Comparison of ENCODE assay signal across 19 mouse cellular contexts in the genomic region with DNA sequence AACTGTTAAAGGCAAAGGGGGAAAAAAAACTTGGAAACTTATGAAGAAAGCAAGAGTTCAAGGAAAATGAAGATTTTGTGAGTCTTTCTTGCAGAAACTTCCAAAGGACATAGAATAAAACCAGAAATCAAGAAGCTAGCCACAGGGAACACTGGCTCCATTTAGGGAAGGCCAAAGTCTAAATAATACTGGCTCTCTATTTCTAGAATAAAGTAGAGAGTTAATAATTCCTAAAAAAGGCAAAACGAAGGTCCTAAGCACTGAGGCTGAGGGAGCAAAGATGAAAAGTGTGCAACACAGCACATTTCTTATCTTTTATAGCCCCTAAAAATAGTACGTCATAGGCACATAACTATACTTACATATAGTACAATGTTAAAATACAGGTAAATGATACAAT. TPM values are rescaled to one million over a fixed set of nuclear protein-coding genes. Genes with fewer than 3 reads are reported as not detected.
DNase-seq lines count a peak whose midpoint lies in the region; ATAC-seq and TF ChIP-seq lines count a peak whose summit lies in the region.
"Had no signal": no experiment of that assay in that cellular context is flagged by ENCODE, and none has a peak within 500 bp of the region (broad histone marks: within the 10 kb centered on the region; RNA-seq: fewer than 3 reads in every experiment).

No protein-coding gene starts in this region.

- TF ChIP-seq POLR2A in kidney, adult 2 months (IDR thresholded peaks at IDR 0.05; ENCODE audit: low read depth, low read length) = no peak
- no peak for TF ChIP-seq POLR2A in liver, adult 2 months (IDR thresholded peaks at IDR 0.05; ENCODE audit: extremely low read depth, insufficient read depth, low read length)

- peak; percentile 63 for DNase-seq in kidney, adult 2 months
- DNase-seq in kidney, postnatal 25 days = no peak
- peak; percentile 22 for DNase-seq in liver, adult 2 months (ENCODE audit: extremely low read depth, low read depth, low spot score)
- no peak for DNase-seq in heart, adult 11 months
- DNase-seq: adrenal gland, adult 2 months; adrenal gland, postnatal 10 days; adrenal gland, postnatal 25 days; cerebellum, adult 11 months; cerebellum, adult 18-20 months; cerebellum, adult 8-10 months; cerebellum, adult 9-11 months; cerebellum, postnatal 14 days; cerebellum, postnatal 36 days; embryo, embryonic 11 days; forebrain, postnatal 0 days had no signal

- no peaks in the 10 kb centered on the region for H3K27me3 ChIP-seq in kidney, adult 2 months (replicated peaks; ENCODE audit: control insufficient read depth, insufficient read depth, low read length)
- no peaks in the 10 kb centered on the region for H3K27me3 ChIP-seq in liver, adult 2 months (ENCODE audit: control insufficient read depth, insufficient read depth, low read length)
- no peaks in the 10 kb centered on the region for H3K27me3 ChIP-seq in liver, embryonic 12.5 days (replicated peaks)
- H3K27me3 ChIP-seq: embryonic facial prominence, embryonic 12.5 days; forebrain, embryonic 13.5 days; forebrain, embryonic 15.5 days had no signal

- H3K79me2 ChIP-seq in liver, adult 2 months (ENCODE audit: control insufficient read depth, insufficient read depth, low read length) = no peaks in the 10 kb centered on the region

- H3K9me3 ChIP-seq in liver, embryonic 12.5 days (replicated peaks) = no peaks in the 10 kb centered on the region
- H3K9me3 ChIP-seq: embryonic facial prominence, embryonic 12.5 days; forebrain, embryonic 13.5 days; forebrain, embryonic 15.5 days had no signal

- peaks cover 31% of the 10 kb centered on the region for H3K36me3 ChIP-seq in kidney, adult 2 months (ENCODE audit: control insufficient read depth, insufficient read depth, low read length)
- H3K36me3 ChIP-seq in liver, adult 2 months (ENCODE audit: control insufficient read depth, insufficient read depth, low read length) = peaks cover 55% of the 10 kb centered on the region
- H3K36me3 ChIP-seq in liver, embryonic 12.5 days = peaks cover 82% of the 10 kb centered on the region

- ATAC-seq in liver, embryonic 12.5 days = no peak
- ATAC-seq: forebrain, embryonic 13.5 days; forebrain, embryonic 15.5 days; forebrain, postnatal 0 days had no signal

- H3K4me2 ChIP-seq in liver, embryonic 12.5 days = no peak overlapping the region
- H3K4me2 ChIP-seq: embryonic facial prominence, embryonic 12.5 days; forebrain, embryonic 13.5 days; forebrain, embryonic 15.5 days had no signal

- H3K9ac ChIP-seq in liver, adult 2 months (ENCODE audit: low read depth, low read length) = no peak overlapping the region
- no peak overlapping the region for H3K9ac ChIP-seq in liver, embryonic 12.5 days
- H3K9ac ChIP-seq: embryonic facial prominence, embryonic 12.5 days; forebrain, embryonic 13.5 days; forebrain, embryonic 15.5 days; forebrain, postnatal 0 days had no signal

- 53% methylated on average over 2 of the region's 2 CpGs for WGBS in kidney, adult 2 months
- 52% methylated on average over 2 of the region's 2 CpGs for whole genome bisulfite sequencing in liver, adult 2 months
- 77% methylated on average over 2 of the region's 2 CpGs for WGBS in liver, embryonic 12.5 days (ENCODE audit: insufficient replicate concordance)

- H3K27ac ChIP-seq in kidney, adult 2 months (ENCODE audit: insufficient read depth, low read depth, low read length) = no peak overlapping the region
- H3K27ac ChIP-seq in liver, adult 2 months (replicated peaks; ENCODE audit: insufficient read depth, low read depth, low read length) = no peak overlapping the region
- no peak overlapping the region for H3K27ac ChIP-seq in liver, embryonic 12.5 days
- H3K27ac ChIP-seq: embryonic facial prominence, embryonic 12.5 days; forebrain, embryonic 13.5 days; forebrain, embryonic 15.5 days had no signal

- H3K4me1 ChIP-seq in kidney, adult 2 months (ENCODE audit: control insufficient read depth, insufficient read depth, low read length) = peaks cover 11% of the 10 kb centered on the region; the same call in 1 of the 2 replicates
- H3K4me1 ChIP-seq in liver, adult 2 months (ENCODE audit: control insufficient read depth, insufficient read depth, low read length) = no peaks in the 10 kb centered on the region
- no peaks in the 10 kb centered on the region for H3K4me1 ChIP-seq in liver, embryonic 12.5 days
- H3K4me1 ChIP-seq: embryonic facial prominence, embryonic 12.5 days; forebrain, embryonic 13.5 days; forebrain, embryonic 15.5 days had no signal

- no peak for TF ChIP-seq CTCF in kidney, adult 2 months (conservative IDR thresholded peaks at IDR 0.05; ENCODE audit: insufficient read depth, insufficient read length, low read depth, low read length)
- no peak for TF ChIP-seq CTCF in liver, adult 2 months (IDR thresholded peaks at IDR 0.05; ENCODE audit: low read depth, low read length)

- no peak overlapping the region for H3K4me3 ChIP-seq in kidney, adult 2 months (ENCODE audit: insufficient read depth, low read depth, low read length)
- no peak overlapping the region for H3K4me3 ChIP-seq in liver, adult 2 months (ENCODE audit: insufficient read depth, low read depth, low read length)
- H3K4me3 ChIP-seq in liver, embryonic 12.5 days = no peak overlapping the region
- H3K4me3 ChIP-seq: embryonic facial prominence, embryonic 12.5 days; forebrain, embryonic 13.5 days; forebrain, embryonic 15.5 days had no signal

RNA-seq across cellular contexts. Expression of gene Atp6v1a, which starts 34.3 kb away (rescaled TPM):
- 115 and 139 TPM in 2 replicates for polyA plus RNA-seq in kidney, adult 2 months (2012; rRNA removed)
- 39.2 and 40.8 TPM in 2 replicates for total RNA-seq in liver, adult 2 months (2014; rRNA removed)
- polyA plus RNA-seq in liver, adult 2 months (2012; rRNA removed) = 11.9 and 13.0 TPM in 2 replicates
- 27.2 and 28.0 TPM in 2 replicates for polyA plus RNA-seq in liver, embryonic 12.5 days (2016; fragmentation: Nextera tagmentation; extraction: Ambion mirVana)

RNA-seq across cellular contexts. Expression of gene Naa50, which starts 34.4 kb away (rescaled TPM):
- 8.8 and 9.3 TPM in 2 replicates for polyA plus RNA-seq in kidney, adult 2 months (2012; rRNA removed)
- 28.4 and 29.7 TPM in 2 replicates for total RNA-seq in liver, adult 2 months (2014; rRNA removed)
- polyA plus RNA-seq in liver, adult 2 months (2012; rRNA removed) = 11.0 and 14.8 TPM in 2 replicates
- polyA plus RNA-seq in liver, embryonic 12.5 days (2016; fragmentation: Nextera tagmentation; extraction: Ambion mirVana) = 129 and 132 TPM in 2 replicates

RNA-seq across cellular contexts. Expression of gene Gramd1c, which starts 42.1 kb away (rescaled TPM):
- polyA plus RNA-seq in kidney, adult 2 months (2012; rRNA removed) = 0.83 and 1.3 TPM in 2 replicates
- 29.9 and 48.5 TPM in 2 replicates for total RNA-seq in liver, adult 2 months (2014; rRNA removed)
- polyA plus RNA-seq in liver, adult 2 months (2012; rRNA removed) = 6.1 and 6.6 TPM in 2 replicates
- 3.4 and 3.7 TPM in 2 replicates for polyA plus RNA-seq in liver, embryonic 12.5 days (2016; fragmentation: Nextera tagmentation; extraction: Ambion mirVana)

Comparison
In these comparisons a context has a peak if more than half of its experiments do, and no peak if none do; other contexts are left out.
1. DNase-seq: peak in kidney, adult 2 months (single experiment) and liver, adult 2 months (single experiment); none in kidney, postnatal 25 days (0 of 2) and heart, adult 11 months (single experiment).